Mouse (Mus musculus) stomach, embryonic 14.5 days (tissue): Measurements from ENCODE around the gene Elf2. TPM values are rescaled to one million over a fixed set of nuclear protein-coding genes. Genes with fewer than 3 reads are reported as not detected.
"Not testable (repeated sequence)": the region's sequence is repeated elsewhere in the genome, so short reads cannot be mapped to it uniquely, and the experiment has no call there.

ENCODE experiments used
- ATAC-seq: fragments of 200-750 bp; cut with Nextera tagmentation; 2 replicates; pipeline ENCODE4 v1.8.0; 2017; ENCODE audit warnings: low read depth, moderate TSS enrichment; ENCODE audit not compliant: insufficient number of reproducible peaks, insufficient read depth, low FRiP score
- H3K27ac ChIP-seq: fragments of 300-500 bp; sonication (generic); 2 replicates; pipeline ENCODE4 v1.5.1; 2014; ENCODE audit warnings: mild to moderate bottlenecking, low read length, moderate library complexity, mixed read lengths
- H3K27me3 ChIP-seq: fragments of 300-500 bp; sonication (generic); 2 replicates; pipeline ENCODE4 v1.6.1; 2014; ENCODE audit warnings: low read length, control low read depth, mixed read lengths; ENCODE audit not compliant: control insufficient read depth, insufficient read depth
- H3K36me3 ChIP-seq: fragments of 300-500 bp; sonication (generic); 2 replicates; pipeline ENCODE4 v1.6.1; 2014; ENCODE audit warnings: mild to moderate bottlenecking, control low read depth, low read length, moderate library complexity, mixed read lengths; ENCODE audit not compliant: control insufficient read depth, insufficient read depth
- H3K4me1 ChIP-seq: fragments of 300-500 bp; sonication (generic); 2 replicates; pipeline ENCODE4 v1.6.1; 2014; ENCODE audit warnings: low read length, control low read depth, mixed read lengths; ENCODE audit not compliant: control insufficient read depth, insufficient read depth
- H3K4me2 ChIP-seq: fragments of 300-500 bp; sonication (generic); replicated peaks from 2 replicates; pipeline ENCODE4 v1.6.1; 2014; ENCODE audit warnings: low read depth, low read length, control low read depth
- H3K4me3 ChIP-seq: fragments of 300-500 bp; sonication (generic); 2 replicates; pipeline ENCODE4 v1.5.1; 2014; ENCODE audit warnings: low read depth, low read length, control low read depth
- H3K9ac ChIP-seq: fragments of 300-500 bp; sonication (generic); replicated peaks from 2 replicates; pipeline ENCODE4 v1.6.1; 2014; ENCODE audit warnings: low read depth, mild to moderate bottlenecking, control low read depth, low read length, moderate library complexity, mixed read lengths
- H3K9me3 ChIP-seq: fragments of 300-500 bp; sonication (generic); 2 replicates; pipeline ENCODE4 v1.6.1; 2016; ENCODE audit warnings: low read depth, low read length, control low read depth; ENCODE audit not compliant: control insufficient read depth
- WGBS: fragments of 180-500 bp; shearing (Covaris S2); extraction: QIAGEN DNeasy Blood & Tissue Kit; methylation state at CpG from one replicate; pipeline ENCODE4 v1.1.7; 2014; 5-methylcytosine and 5-hydroxymethylcytosine counted together
- polyA plus RNA-seq: library from polyadenylated mRNA; unstranded; fragments of >200 nt; fragmentation: Nextera tagmentation; extraction: Ambion mirVana; gene quantifications from 2 replicates; pipeline ENCODE4 v1.2.1, GENCODE M21; 2014

Elf2 gene
- polyA plus RNA-seq, 1 experiment from 2014 or later, result 72.6 TPM

GRCm38 (mm10) chr3:51327817-51328216, 12.6 kb downstream of the Elf2 start:
- Histone ChIP-seq H3K4me1 (no peaks in the 10 kb centered on the region), H3K9ac (no peak overlapping the region), H3K36me3 (no peaks in the 10 kb centered on the region), H3K4me3 (no peak overlapping the region), H3K4me2 (no peak overlapping the region), H3K27me3 (no peaks in the 10 kb centered on the region), H3K27ac (no peak overlapping the region), H3K9me3 (no peaks in the 10 kb centered on the region)
- WGBS, result 76% methylated on average over 5 of the region's 5 CpGs
- no peak for ATAC-seq

GRCm38 (mm10) chr3:51327429-51327797, 13.1 kb downstream of the Elf2 start:
- Histone ChIP-seq H3K4me3 (no peak overlapping the region), H3K4me1 (no peaks in the 10 kb centered on the region), H3K27me3 (no peaks in the 10 kb centered on the region), H3K9me3 (no peaks in the 10 kb centered on the region), H3K9ac (no peak overlapping the region), H3K36me3 (no peaks in the 10 kb centered on the region), H3K4me2 (no peak overlapping the region), H3K27ac (no peak overlapping the region; the same call in 1 of the 2 replicates)
- 93% methylated on average over 5 of the region's 5 CpGs for WGBS
- no peak for ATAC-seq

- Histone ChIP-seq H3K9ac (no peak overlapping the region), H3K9me3 (no peaks in the 10 kb centered on the region), H3K4me1 (no peaks in the 10 kb centered on the region), H3K27me3 (no peaks in the 10 kb centered on the region), H3K4me3 (no peak overlapping the region), H3K4me2 (no peak overlapping the region), H3K27ac (no peak overlapping the region; the same call in 1 of the 2 replicates), H3K36me3 (no peaks in the 10 kb centered on the region)
- peak; percentile 63 for ATAC-seq
- 47% methylated on average over 3 of the region's 3 CpGs for WGBS
These were observed 13.6 kb downstream of the Elf2 start for GRCm38 (mm10) chr3:51326664-51327428.

GRCm38 (mm10) chr3:51325475-51325874, 15.0 kb downstream of the Elf2 start:
- Histone ChIP-seq H3K9me3 (no peaks in the 10 kb centered on the region), H3K27ac (no peak overlapping the region), H3K36me3 (no peaks in the 10 kb centered on the region), H3K4me3 (no peak overlapping the region), H3K4me2 (no peak overlapping the region), H3K4me1 (no peaks in the 10 kb centered on the region), H3K9ac (no peak overlapping the region), H3K27me3 (no peaks in the 10 kb centered on the region)
- 84% methylated on average over 1 of the region's 1 CpGs for WGBS
- no peak for ATAC-seq

- H3K9ac ChIP-seq, result no peak overlapping the region
- no peak overlapping the region for H3K27ac ChIP-seq
- no peaks in the 10 kb centered on the region for H3K4me1 ChIP-seq
- ATAC-seq, result no peak
- no peaks in the 10 kb centered on the region for H3K27me3 ChIP-seq
- 96% methylated on average over 14 of the region's 14 CpGs for WGBS
- no peak overlapping the region for H3K4me2 ChIP-seq
- peaks cover 4% of the 10 kb centered on the region for H3K36me3 ChIP-seq
- no peak overlapping the region for H3K4me3 ChIP-seq
- H3K9me3 ChIP-seq, result no peaks in the 10 kb centered on the region
These were observed 17.5 kb downstream of the Elf2 start for GRCm38 (mm10) chr3:51323006-51323405.

- Histone ChIP-seq H3K27ac (no peak overlapping the region), H3K9me3 (no peaks in the 10 kb centered on the region), H3K9ac (no peak overlapping the region), H3K4me1 (no peaks in the 10 kb centered on the region), H3K36me3 (peaks cover 4% of the 10 kb centered on the region), H3K4me2 (no peak overlapping the region), H3K4me3 (no peak overlapping the region), H3K27me3 (no peaks in the 10 kb centered on the region)
- no peak for ATAC-seq
- WGBS, result 90% methylated on average over 7 of the region's 7 CpGs
These were observed 18.1 kb downstream of the Elf2 start for GRCm38 (mm10) chr3:51322326-51322725.

- no peak overlapping the region for H3K9ac ChIP-seq
- peaks cover 4% of the 10 kb centered on the region for H3K36me3 ChIP-seq
- no peak overlapping the region for H3K4me3 ChIP-seq
- ATAC-seq, result no peak
- H3K9me3 ChIP-seq, result no peaks in the 10 kb centered on the region
- H3K27me3 ChIP-seq, result no peaks in the 10 kb centered on the region
- 89% methylated on average over 5 of the region's 5 CpGs for WGBS
- no peak overlapping the region for H3K27ac ChIP-seq
- no peak overlapping the region for H3K4me2 ChIP-seq
- H3K4me1 ChIP-seq, result no peaks in the 10 kb centered on the region
These were observed 19.3 kb downstream of the Elf2 start for GRCm38 (mm10) chr3:51321141-51321540.

- not testable (repeated sequence) for H3K36me3 ChIP-seq, H3K27ac ChIP-seq, H3K27me3 ChIP-seq, H3K9me3 ChIP-seq, H3K9ac ChIP-seq, H3K4me1 ChIP-seq, H3K4me2 ChIP-seq, H3K4me3 ChIP-seq, ATAC-seq
- 85% methylated on average over 3 of the region's 3 CpGs for WGBS
These were observed 22.4 kb downstream of the Elf2 start for GRCm38 (mm10) chr3:51318053-51318452.

GRCm38 (mm10) chr3:51316876-51317275, 23.6 kb downstream of the Elf2 start:
- H3K4me3 ChIP-seq, result no peak overlapping the region
- H3K36me3 ChIP-seq, result peaks cover 4% of the 10 kb centered on the region
- no peaks in the 10 kb centered on the region for H3K4me1 ChIP-seq
- H3K9ac ChIP-seq, result no peak overlapping the region
- 91% methylated on average over 10 of the region's 10 CpGs for WGBS
- ATAC-seq, result no peak
- H3K27ac ChIP-seq, result no peak overlapping the region
- H3K27me3 ChIP-seq, result no peaks in the 10 kb centered on the region
- no peak overlapping the region for H3K4me2 ChIP-seq
- H3K9me3 ChIP-seq, result no peaks in the 10 kb centered on the region
